Mouse (Mus musculus): ENCODE results near the gene Ccl7.
A peak's percentile ranks its signal among the peaks of the same experiment; 100 is the strongest.

The Ccl7 gene

DNA sequence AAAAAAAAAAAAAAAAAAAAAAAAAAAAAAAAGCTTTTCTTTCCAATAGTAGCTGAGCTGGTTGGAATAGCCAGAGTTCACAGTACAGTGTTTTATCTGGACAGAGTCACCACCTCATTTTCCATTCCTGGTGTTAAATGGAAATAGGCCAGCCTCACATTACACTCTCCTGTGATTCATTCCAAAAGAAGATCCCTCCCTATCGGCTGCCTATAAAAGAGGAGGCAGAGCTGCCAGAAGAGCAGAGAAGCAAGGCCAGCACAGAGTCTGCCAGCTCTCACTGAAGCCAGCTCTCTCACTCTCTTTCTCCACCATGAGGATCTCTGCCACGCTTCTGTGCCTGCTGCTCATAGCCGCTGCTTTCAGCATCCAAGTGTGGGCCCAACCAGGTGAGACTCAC is at the start of gene Ccl7:
Ccl7 (plus strand) TSS at position 242 of the 400 bp plus-strand sequence.
- DNase-seq, result no peak

DNA sequence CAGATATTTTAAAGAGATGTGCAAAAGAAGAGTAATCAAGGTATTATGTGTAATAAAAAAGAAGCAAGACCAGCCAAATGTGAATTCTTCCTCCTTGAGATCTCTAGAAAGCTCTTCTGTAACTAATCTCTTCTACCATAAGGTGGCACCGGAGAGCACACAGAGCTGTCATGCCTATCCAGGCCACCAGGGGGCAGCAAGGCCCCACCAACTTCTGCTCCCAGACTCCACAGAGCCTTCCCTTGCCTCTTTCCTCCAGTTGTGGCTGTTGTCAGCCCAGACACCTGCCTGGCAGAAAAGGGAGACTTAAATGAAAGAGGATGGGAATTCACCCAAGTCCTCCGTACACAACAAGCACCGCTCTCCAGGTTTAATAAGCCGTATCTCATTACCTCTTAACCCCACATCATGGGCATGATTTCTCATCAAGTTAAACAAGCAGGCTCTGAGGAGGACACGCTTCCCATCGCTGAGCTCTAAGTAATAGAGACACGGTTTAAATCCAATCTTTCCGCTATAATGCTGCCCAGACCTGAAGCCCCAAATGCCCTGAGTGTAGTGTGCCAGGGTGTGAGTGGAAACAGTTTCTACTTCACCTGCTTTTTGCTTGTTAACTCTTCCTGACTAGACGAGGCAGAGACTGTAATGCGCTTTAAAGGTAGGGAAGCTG is 49.2 kb upstream of the Ccl7 start:
- DNase-seq, result peak; percentile 33

- DNase-seq, result no peak
Measured at GRCm38 (mm10) chr11:81997085-81997484, 48.4 kb upstream of the Ccl7 start.

- no peak for DNase-seq
Measured at GRCm38 (mm10) chr11:81998646-81999045, 46.9 kb upstream of the Ccl7 start.

- DNase-seq, result no peak
Measured at GRCm38 (mm10) chr11:81999469-81999868, 46.0 kb upstream of the Ccl7 start.

GRCm38 (mm10) chr11:82000581-82000980 is 44.9 kb upstream of the Ccl7 start:
- DNase-seq, result no peak

GRCm38 (mm10) chr11:82004810-82005209 is 40.7 kb upstream of the Ccl7 start:
- no peak for DNase-seq

DNA sequence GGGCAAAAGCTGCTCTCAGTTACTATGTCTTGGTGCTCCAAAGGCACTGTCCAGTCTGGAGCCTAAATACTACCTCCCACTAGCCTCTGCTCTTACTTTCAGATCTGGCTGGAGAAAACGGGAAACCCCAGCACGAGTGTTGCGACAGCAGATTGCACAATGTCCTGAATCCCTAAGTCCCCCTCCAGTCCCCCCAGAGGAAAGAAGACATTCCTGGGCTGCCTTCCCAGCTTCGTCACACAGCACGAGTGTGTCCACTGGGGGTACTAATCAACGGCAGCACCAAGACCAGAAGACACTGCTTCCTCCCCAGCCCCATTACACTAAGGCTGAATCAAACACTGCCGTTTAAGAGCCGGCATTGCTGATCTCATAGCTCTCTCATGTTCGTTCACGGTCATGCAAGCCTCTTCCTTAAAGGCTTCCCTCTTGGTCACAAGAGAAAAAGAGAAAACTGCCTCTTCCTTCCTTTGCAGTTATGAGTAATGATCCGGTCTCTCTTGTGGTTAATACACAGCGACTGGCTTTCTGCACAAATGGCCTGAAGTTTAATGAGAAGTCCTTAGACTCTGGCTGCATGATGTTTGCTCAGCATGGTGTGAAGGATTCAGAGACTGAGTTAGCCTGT is 38.6 kb upstream of the Ccl7 start:
- DNase-seq, result no peak

DNA sequence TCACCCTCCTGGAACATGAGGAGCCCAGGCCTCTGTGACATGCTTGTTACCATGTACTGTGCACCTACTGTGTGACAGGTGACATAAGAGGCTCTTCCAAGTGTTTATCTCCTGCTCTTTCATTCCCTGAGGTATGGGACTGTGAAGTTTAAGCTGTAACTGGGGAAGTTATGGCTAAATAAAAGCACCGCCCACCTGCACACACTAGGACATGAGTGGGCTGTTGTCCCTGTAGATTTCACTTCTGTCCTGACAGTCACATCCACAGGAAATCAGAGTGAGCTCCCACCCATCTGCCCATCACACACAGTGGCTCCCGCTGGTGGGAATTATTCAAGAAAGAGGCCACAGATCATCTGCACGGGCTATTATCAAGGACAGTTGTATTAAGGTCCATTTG is 35.4 kb upstream of the Ccl7 start:
- no peak for DNase-seq

DNA sequence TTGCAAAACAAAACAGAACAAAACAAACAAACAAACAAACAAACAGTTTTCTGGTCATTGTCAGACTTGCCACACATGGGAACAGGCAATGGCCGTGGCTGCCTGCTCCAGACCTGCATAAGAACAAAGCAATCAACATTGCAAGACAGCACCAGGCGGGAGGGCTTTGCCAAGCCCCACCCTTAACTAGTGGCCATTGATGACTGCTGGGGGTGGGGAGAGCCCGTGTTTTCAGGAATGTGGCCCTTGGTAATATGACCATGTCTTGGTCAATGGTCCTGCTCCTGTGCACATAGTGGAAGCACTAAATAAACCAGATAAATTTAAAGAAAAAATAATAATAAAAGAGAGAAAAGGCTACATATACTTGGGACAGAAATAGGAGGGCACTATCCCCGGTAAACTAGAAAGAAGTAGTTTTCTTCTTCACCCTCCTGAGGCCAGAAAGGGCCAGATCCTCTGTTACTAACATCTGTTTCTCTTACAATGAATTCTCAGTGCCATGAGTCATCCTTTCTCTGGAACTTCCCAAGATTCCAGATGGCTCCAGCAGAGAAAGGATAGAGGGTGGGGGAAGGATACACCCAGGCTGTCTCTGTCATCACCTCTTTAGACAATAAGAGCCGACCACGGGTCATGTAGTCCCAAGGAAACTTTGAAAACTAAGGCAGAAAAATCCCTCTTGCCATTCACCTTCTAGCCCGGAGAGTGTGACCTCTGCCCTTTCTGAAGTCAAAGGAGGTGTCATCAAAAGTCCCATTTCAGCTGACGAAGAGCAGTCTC is 33.9 kb upstream of the Ccl7 start:
- no peak for DNase-seq

DNA sequence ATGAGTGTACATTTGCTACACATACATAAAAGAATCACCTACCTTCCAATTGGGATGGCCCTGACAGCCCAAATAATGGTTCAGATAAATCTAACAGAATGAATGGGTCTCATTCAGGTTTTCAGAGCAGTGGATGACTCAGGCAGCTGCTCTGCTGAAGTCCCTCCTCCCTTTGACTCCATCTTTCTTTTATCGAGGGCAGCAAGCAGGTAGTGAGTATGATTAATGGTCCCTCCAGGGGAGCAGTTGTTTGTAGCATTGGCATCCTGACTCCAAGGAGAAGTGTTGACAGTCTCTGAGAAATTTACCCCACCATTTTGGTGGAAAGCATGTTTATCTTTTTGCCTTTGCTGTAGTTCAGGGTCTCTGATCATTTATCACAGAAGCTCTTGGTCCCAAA is 31.8 kb upstream of the Ccl7 start:
- no peak for DNase-seq

GRCm38 (mm10) chr11:82015066-82015465 is 30.4 kb upstream of the Ccl7 start:
- no peak for DNase-seq

GRCm38 (mm10) chr11:82016181-82016780 is 29.2 kb upstream of the Ccl7 start:
- DNase-seq, result no peak

- no peak for DNase-seq
Measured at GRCm38 (mm10) chr11:82019389-82019788, 26.1 kb upstream of the Ccl7 start.

DNA sequence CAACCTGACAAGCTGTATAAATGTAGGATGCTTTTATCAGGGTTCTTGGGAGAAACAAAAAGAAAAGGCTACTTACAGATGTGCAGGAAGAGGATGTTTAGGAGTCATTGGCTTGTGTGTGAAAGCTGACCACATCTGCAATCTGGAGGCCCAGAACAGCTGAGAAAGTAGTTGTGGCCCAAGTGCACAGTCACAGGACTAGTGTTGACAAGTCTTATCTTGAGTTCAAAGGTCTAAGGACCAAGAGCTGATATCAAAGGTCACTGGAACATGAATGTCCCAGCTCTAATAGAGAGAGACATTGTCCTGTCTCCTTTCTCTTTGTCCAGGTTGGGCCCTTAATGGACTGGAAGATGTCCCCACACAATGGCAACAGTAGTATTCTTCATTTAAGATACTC is 25.7 kb upstream of the Ccl7 start:
- DNase-seq, result no peak

DNA sequence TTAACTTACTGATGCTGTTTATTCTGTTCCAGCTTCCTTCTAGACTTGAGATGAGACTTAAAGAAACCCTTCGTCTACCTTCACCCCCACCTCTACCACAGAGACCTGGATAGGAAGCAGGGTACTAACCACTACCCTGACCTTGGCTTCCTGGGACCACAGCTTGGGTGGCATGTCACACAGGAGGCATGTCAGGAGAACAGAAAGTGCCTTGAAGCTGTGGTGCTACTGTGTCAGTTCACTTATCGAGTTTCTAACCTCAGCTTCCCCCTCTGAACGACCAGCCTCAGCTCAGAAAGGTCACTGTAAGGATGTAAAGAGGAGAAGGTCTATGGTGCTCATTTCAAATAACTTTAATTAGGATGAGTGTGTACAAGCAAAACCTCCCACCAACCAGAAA is 24.1 kb upstream of the Ccl7 start:
- no peak for DNase-seq

GRCm38 (mm10) chr11:82022504-82023056 is 22.9 kb upstream of the Ccl7 start:
- no peak for DNase-seq

GRCm38 (mm10) chr11:82023769-82024168 is 21.7 kb upstream of the Ccl7 start:
- no peak for DNase-seq

DNA sequence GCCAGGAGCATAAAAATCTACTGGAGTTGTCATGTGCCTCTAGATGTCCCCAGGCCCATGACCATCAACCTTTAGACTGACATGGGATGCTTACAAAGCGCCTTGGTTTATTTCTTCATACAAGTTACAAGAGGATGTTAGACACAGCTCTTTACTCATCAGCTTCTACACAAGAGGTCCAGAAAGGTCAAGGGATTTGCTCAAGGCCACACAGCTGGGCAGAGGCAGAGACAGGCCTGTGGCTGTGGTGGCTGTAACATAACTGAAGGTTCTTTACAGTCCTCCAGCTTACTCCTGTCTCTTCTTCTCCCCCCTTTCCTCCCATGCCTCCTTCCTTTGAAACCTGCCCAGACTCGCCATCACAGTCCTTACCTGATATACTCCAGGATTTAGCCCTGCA is 15.3 kb upstream of the Ccl7 start:
- no peak for DNase-seq

DNA sequence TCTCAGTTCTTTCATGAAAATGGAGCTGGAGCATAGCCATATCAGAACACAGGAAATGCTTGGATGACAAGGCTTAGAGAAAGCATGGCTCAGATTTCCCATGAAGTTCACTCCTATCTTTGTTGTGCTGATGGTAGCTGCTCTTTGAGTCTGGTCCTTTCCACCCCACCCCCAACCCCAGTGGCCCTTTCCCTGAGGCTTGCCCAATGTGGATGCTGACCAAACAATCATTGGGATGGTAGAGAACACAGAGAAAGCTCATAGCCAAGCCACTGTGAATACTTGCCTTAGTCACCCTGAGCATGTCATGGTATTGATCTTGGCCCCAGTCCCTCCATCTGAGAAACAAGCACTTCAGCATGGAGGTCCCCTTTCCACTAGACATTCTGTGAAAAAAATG is 13.4 kb upstream of the Ccl7 start:
- no peak for DNase-seq

GRCm38 (mm10) chr11:82032678-82033344 is 12.7 kb upstream of the Ccl7 start:
- no peak for DNase-seq

DNA sequence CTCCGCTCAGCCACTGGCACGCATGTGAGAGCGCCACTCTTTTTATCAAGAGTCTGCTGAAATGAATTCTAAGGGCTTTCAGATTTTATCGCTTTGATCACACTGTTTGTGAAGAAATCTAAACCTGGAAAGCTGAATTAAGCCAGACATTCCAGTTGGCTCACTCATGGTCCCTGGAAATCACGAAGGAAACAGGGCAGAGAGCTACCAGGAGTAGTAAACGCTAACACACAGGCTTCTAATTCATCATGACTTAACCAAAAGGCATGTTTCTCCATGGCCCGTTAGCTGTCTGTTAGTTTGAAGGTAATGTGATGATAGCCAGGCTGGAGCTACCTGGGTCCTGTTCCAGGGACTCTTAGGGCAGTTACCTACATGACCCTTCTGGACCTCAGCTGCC is 11.1 kb upstream of the Ccl7 start:
- no peak for DNase-seq

- DNase-seq, result peak; percentile 11
Measured at GRCm38 (mm10) chr11:82035356-82035755, 10.2 kb upstream of the Ccl7 start, which contains the start of gene Ccl2. Ccl2 (plus strand) TSS chr11:82035571.
